Mouse (Mus musculus) brain, embryonic 14.5 days (tissue): ENCODE results near the gene Fut4. TPM values are rescaled to one million over a fixed set of nuclear protein-coding genes. Genes with fewer than 3 reads are reported as not detected.

Experiments
- DNase-seq: peaks from one replicate; pipeline ENCODE4 v3.0.0-alpha.2; 2011; ENCODE audit warnings: low read depth
- CTCF ChIP-seq: fragments of 200-500 bp; IDR thresholded peaks from 2 replicates; pipeline ENCODE4 v1.5.1; 2012; ENCODE audit warnings: inconsistent platforms, mild to moderate bottlenecking, moderate library complexity, borderline replicate concordance; ENCODE audit not compliant: insufficient read depth, insufficient read length; ENCODE audit errors: extremely low read depth
- POLR2A ChIP-seq: fragments of 200-500 bp; IDR thresholded peaks from 2 replicates; pipeline ENCODE4 v1.6.1; 2012; ENCODE audit warnings: mild to moderate bottlenecking, inconsistent platforms, borderline replicate concordance; ENCODE audit not compliant: poor library complexity, insufficient read depth, insufficient read length, severe bottlenecking; ENCODE audit errors: extremely low read depth
- polyA plus RNA-seq: library from polyadenylated mRNA; depleted of rRNA; stranded (reverse); fragments of >200 nt; gene quantifications from 2 replicates; pipeline ENCODE4 v1.2.3, GENCODE M21; 2012; rRNA removed

Fut4 gene
- polyA plus RNA-seq = 0.57 and 1.0 TPM in 2 replicates

DNA sequence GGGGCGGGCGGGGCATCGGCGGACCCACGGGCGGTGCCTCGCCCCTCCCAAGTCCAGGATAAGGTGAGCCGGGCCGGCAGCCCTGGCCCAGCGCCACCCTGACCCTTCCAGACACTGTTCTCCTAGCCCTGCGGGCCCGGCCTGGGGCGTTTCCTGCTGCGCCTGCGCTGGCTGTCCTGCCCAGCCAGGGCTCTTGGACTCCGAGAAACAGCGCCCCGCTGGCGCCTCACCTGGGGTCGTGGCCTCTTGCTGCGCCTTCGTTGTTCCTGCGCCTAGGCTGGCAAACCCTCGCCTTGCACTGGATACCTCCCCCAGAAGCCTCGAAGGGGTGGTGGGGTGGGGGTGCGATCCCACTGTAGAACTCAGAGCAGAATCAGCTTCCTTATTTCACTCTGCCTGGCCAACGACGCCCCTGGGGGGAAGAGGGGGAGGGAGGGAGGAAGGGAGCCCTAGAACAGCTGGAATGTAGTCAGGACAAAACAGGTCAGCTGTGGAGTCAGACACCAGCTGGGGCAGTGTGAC lies at the start of gene Fut4:
Gene Fut4, minus strand, starts transcription at position 393 of the 522 bp plus-strand sequence.
- TF ChIP-seq POLR2A = no peak
- no peak for TF ChIP-seq CTCF
- peak; percentile 35 for DNase-seq

DNA sequence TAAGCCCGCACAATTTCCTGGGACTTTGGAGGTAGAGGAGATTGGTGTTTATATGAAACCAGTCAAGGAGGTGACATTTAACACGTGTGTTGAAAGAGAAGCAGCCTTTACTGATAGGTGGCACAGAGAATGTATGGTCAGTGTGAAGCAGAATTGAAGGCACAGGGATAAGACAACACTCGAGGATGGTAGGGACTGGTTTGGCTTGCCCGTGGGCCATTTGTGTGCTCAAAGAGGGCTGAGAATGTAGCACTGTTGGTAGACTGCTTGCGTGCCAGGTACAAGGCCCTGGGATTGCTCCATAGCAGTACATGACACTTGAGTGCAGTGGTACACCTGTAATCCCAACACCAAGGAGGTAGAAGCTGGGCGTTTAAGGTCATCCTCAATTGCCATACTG lies 35.2 kb upstream of the Fut4 start:
- no peak for TF ChIP-seq CTCF

DNA sequence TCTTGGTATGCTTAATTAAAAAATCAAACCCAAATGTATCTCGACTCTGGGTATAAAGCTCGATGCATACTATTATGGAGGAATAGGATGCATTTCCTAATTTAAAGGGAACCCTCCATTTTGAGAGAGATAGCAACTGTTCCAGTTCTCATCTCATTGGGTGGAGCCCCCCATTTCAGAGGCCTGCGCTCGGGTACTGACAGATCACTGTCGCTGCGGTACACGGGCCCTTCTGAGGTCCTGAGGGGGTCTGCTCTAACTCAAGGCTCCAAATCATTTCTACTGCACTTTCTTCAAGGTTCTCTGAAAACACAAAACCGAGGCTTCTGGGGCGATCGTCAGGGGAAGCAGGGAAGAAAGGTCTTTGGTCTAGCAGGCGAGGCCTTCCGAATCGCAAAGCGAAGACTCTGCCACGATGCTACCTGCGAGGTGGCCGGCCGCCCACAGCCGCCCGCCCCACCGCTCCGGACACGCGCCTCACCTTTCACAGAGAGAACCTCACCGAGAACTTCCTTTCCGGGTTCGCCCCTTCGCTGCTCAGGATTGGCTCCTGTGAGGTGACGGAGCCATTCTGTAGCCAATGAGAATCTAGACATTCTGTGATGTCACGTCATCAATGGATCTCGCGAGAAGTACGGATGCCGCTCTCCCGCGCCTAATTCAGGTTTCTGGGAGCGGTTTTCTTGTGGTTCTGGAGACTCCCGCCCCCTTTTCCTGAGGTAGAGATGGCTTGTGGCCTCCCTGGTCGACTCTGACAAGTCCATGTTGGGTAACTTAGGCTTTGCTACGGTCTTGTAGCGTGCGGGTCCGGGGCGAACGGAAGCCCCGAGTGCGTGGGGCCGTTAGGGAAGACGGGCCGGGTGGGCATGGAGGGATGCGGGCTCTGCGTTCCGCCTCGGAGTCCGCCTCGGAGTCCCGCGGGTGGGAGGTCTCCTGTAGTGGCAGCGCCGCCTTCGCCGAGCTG lies 32.1 kb upstream of the Fut4 start, which contains the start of the genes Mre11a and Ankrd49:
Gene Mre11a, plus strand, starts transcription at position 616 of the 964 bp plus-strand sequence.
Gene Ankrd49, minus strand, starts transcription at position 818 of the 964 bp plus-strand sequence.
- TF ChIP-seq CTCF (no peak), POLR2A (peak; percentile 51; the same call in 1 of the 2 replicates)
- DNase-seq = peak; percentile 99

More for the DNA sequence above, 35.2 kb upstream of the Fut4 start:
- DNase-seq = no peak

DNA sequence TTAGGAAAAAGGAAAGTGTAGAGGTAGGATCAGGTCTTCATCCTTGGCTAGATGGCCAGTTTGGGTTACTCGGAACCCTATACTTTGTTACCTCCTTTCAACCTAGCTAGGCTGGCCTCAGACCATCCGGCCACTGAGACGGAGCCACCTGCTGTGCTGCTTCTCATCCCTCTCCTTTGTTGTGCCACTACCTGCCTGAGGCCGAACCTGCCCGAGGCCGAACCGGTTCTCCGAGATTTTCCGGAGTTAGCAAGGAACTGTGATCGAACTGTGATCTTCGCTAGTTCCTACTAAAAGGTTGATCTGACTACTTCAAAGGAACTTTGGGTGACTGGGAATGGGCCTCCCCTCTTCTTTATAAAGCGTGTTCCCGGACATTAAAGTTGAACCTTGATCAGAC lies 26.1 kb upstream of the Fut4 start:
- no peak for TF ChIP-seq CTCF
- TF ChIP-seq POLR2A = no peak

DNA sequence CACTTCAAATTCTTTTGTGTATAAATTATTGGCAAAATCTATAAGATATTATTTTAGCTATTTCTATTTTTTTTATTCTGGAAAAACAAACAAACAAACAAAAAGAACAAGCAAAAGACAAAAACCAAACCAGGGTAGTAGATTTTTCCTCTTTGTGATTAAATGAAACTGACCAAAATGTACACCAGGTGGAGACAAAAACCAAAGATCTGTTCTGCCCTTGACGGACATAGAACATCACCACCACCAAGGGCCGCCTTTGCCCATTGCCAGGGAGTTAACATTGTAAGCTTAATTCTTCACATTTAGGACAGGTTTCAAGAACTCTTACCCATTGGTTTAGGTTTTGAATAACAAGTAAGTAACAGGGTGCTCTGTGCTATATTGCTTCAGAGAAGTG lies 21.6 kb upstream of the Fut4 start:
- TF ChIP-seq POLR2A (no peak), CTCF (peak; percentile 16; the same call in 1 of the 2 replicates)

More for the DNA sequence above, 26.1 kb upstream of the Fut4 start:
- DNase-seq = no peak

DNA sequence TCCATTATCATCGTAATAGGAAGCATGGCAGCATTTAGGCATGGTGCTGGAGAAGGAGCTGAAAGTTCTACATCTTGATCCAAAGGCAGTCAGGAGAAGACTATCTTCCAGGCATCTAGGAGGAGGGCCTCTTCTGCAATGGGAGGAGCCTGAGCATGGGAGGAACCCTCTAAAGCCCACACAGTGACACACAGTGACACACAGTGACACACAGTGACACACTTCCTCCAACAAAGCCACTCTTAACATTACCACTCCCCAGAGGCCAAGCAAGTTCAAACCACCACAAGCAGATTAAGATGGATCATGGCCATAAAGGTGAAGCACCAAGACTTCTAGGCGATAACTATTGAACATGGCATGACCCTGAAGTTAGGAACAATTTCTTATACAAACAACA lies 19.9 kb upstream of the Fut4 start:
- DNase-seq = no peak
- TF ChIP-seq CTCF (no peak), POLR2A (no peak)

More for the DNA sequence above, 21.6 kb upstream of the Fut4 start:
- peak; percentile 22 for DNase-seq

DNA sequence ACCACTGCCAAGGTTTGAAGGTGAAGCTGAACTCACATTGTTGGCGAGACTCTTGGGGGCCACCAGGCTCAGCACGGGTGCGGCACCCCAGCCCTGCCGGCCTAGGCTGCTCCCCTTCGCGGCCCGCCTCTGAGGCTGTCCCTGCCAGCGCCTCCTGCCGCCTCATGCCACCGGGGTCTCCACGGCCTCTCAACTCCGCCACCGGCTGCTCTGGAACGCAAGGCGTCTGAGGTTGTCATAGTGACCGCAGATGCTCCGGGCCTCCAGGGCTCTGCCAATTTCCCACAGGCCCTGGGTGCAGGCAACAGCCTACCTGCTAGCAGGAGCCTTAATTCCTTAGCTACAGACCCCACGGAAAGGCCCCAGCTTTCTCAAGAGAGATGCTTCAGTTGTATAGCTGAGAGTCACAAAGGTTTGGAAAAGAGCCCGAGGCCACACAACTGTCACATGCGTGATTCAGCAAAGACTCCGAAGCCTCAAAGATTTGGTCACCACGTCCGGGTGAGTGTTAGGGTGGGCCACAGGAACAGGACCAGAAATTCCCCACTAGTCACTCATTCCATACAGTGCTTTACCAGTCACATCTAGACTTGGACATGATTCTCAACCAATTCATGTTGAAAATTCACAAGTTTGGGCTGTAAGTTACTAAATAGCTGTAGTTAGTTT lies 18.7 kb upstream of the Fut4 start, which contains the start of gene 1700012B09Rik:
Gene 1700012B09Rik, minus strand, starts transcription at position 228 of the 669 bp plus-strand sequence.
- peak; percentile 42 for DNase-seq
- no peak for TF ChIP-seq POLR2A
- TF ChIP-seq CTCF = no peak

DNA sequence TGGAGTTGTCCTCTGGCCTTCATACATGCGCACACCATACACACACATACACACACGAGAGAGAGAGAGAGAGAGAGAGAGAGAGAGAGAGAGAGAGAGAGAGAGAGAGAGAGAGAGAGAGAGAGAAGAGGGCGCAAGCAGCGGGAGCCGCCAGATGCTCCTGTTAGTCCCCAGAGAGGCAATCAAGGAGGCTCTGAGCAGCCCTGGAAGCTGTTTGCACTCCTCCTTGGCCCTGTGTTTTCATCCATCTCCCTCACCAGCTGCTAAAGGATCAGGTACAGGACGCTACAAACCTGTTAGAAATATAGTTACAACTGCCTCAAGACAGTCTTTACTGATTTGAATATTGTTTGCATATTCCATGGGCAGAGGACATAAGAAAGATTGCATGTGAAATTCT lies 17.6 kb upstream of the Fut4 start:
- TF ChIP-seq POLR2A (no peak), CTCF (no peak)
- peak; percentile 43 for DNase-seq

DNA sequence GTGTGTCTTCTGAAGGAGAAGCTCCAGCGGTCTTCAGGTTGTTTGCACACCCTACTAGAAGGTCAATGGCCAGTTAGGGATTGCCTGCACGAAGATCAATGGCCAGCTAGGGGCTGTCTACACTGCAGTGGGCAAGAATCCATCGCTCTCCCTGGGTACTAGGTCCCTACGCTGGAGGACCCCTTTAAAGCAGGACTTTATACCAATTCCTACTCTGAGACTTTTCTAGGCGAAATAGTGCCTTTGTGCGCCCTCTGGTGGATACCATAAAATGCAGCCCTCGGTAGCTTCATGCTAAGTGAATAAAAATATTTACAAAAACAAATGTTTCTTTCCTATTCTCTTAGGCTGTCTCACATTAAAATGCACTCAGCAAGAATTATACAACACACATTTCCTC lies 12.6 kb upstream of the Fut4 start:
- peak; percentile 56 for DNase-seq
- TF ChIP-seq POLR2A (no peak), CTCF (peak; percentile 68; the same call in 1 of the 2 replicates)

DNA sequence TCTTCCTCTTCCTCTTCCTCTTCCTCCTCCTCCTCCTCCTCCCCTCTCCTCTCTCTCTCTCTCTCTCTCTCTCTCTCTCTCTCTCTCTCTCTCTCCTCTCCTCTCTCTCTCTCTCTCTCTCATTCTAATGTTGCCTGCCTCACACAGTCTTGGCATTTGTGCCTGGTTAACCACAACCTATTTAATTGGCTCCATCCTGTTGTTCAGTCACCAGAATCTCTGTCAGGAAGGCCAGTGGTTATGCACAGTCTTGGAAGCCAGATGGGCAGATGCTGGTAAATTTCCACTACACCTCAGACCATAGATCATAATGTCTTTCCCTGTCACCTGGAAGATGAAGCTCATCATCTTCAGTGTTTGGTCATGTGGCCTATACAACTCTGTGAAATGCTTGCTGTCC lies 7.1 kb upstream of the Fut4 start:
- DNase-seq = no peak
- TF ChIP-seq CTCF (no peak), POLR2A (no peak)

DNA sequence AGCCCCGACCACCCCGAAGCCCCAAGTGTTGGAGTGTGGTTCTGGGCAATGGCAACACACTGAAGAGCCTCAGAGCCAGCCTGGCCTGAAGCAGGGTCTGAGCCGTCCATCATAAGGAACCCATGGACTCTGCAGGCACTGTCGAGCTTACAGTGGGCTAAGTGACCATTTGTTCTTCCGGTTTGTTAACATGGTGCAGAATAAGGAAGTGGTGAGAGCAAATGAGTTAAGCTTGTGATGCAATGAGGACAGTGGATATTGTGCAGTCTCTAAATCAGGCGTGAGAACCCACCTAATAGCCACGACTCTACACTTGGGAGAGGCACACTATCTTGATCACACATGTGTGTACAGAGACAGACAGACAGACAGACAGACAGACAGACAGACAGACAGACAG lies 6.4 kb upstream of the Fut4 start:
- no peak for DNase-seq
- TF ChIP-seq POLR2A = no peak
- TF ChIP-seq CTCF = no peak
